Mouse (Mus musculus) T-helper 17 cell (primary cell): ENCODE data around the gene Pde6d.

ENCODE experiments used
- in situ Hi-C, 2 experiments: fragments of 300-600 bp; cut with MboI, MseI; formaldehyde crosslinking; loops; 1 replicate in 1 of 2; 2 replicates in 1 of 2; pipeline ENCODE4 v1.15.1; 2025; ENCODE audit warnings: high pct_unique_total_duplicates in 2 of 2

Pde6d gene

GRCm38 (mm10) chr1:86569292-86569860, 13.1 kb downstream of the Pde6d start:
- in situ Hi-C loops: loop anchor here in 1 of 2 experiments (10.0 kb wide), 1 partner anchor 305 kb away; no protein-coding TSS in a partner anchor

DNA sequence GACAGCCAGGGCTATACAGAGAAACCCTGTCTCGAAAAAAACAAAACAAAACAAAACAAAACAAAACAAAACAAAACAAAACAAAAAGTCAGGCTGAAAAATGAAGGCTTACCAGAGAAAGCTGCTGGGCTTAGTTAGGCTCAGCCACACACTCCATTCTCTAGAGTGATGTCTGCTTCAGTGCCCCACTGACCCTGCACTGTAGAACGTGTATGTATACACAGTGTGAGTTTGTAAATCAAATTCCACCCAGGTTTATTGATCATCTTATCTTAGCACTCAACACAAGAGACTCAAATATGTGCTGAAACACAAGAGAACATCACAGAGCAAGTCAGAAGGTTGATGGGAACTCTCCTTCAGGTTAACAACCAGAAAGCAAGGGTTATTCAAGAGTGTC, 14.0 kb downstream of the Pde6d start:
- in situ Hi-C loops: loop anchor here in 1 of 2 experiments (10.0 kb wide), 1 partner anchor 304 kb away; no protein-coding TSS in a partner anchor

DNA sequence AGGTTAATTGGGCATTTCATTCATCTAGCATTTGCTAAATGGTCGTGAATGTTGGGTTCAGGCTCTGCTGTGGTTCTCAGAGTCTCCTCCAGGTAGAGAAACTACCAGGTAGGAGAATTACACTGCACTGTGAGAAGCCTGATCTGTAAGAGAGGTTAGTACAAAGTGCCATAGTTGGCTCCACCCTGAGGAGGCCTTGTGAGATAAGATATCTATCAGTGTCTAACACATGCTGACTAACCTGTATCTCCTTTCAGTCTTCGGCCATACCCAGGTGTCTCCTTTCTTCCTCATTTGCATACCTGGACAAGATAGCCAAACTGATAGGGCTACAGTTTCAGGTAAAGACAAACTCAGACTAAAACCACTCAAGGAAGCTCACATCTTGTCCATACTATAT, 19.8 kb downstream of the Pde6d start:
- in situ Hi-C loops: loop anchor here in 1 of 2 experiments (10.0 kb wide), 1 partner anchor 298 kb away; no protein-coding TSS in a partner anchor

DNA sequence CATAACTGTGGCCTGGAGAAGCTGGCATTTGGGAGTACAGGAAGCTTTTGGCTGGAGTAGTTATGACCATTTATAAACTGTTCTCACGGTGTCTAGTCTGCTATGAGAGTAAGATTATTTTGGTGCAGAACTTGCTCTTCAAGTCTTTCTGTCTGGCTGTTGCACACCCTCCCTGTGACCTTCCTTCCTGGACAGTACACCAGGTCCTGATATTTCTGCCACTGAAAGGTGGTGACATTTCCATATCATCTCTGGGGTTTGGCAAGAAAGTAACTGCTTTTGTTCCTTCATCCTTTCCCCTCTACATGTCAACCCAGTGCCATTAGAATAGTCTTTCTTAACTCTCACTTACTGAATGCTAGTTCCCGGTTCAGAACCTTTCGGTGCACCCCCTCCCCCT, 23.2 kb downstream of the Pde6d start:
- in situ Hi-C loops: no loop called here

DNA sequence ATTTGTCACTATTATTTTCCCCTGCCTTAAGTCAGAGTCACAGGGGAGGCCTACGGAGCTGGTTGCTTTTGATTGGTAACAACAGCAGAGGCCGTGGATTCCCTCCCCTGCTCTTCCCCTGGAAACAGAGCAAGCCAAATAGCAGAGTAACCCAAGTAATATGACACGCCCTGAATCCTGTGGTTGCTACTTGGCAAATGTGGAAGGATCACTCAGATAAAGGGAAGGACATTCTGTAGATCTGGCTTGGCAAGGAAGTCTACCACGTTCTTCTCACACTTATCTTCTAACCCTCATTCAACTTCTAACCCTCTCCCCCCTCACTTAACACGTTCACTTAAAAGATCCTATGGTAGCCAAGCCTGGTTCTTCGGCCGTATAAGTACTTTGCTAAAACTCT, 24.6 kb downstream of the Pde6d start:
- in situ Hi-C loops: no loop called here

- in situ Hi-C loops: no loop called here
These were observed 26.8 kb downstream of the Pde6d start for GRCm38 (mm10) chr1:86555665-86556064.

GRCm38 (mm10) chr1:86551877-86552276, 30.6 kb downstream of the Pde6d start:
- in situ Hi-C loops: no loop called here

GRCm38 (mm10) chr1:86551299-86551698, 31.1 kb downstream of the Pde6d start:
- in situ Hi-C loops: no loop called here

DNA sequence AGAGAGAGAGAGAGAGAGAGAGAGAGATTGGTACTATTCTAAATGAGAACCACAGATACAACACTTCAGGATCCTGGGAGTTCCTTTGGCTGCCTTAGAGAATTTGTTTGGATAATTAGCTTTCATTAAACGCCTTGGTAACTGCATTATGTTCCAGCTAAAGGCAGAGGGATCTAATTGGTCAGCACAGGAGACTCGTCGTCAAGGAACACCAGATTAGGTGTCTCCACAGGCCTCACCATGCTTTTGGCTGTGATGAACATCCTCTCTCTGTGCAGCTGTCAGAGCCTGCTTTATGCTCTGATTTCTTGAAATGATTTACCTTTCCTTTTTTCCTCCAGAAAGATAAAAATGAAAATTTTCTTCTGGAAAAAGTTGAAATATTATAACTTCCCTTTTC, 35.6 kb downstream of the Pde6d start:
- in situ Hi-C loops: no loop called here

DNA sequence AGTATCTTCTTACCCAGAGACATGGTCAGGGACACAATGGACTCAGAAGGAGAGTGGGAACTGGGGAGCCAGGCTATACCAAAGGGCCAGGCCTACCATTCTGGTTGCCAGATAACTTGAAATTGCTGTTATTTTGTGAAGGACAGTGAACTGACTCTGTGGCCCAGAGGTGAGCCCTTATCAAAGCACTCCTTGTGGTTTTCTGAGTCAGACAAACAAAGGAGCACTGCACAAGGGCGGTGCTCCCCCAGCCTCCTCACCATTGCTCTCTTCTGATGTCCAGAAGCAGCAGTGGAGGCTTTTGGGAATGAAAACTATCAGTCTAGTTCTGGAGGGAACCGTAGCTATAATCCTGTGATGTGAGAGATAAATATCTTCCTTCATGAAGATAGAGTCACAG, 39.8 kb downstream of the Pde6d start:
- in situ Hi-C loops: no loop called here

DNA sequence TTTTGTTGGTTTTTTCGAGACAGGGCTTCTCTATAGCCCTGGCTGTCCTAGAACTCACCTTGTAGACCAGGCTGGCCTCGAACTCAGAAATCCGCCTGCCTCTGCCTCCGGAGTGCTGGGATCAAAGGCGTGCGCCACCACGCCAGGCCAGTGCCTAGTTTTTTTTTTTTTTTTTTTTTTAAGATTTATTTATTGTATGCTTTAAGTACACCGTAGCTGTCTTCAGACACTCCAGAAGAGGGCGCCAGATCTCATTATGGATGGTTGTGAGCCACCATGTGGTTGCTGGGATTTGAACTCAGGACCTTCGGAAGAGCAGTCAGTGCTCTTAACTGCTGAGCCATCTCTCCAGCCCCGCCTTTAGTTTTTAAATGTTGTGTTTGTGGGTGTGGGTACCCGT, 42.8 kb downstream of the Pde6d start:
- in situ Hi-C loops: loop anchor here in 1 of 2 experiments (5.0 kb wide), 1 partner anchor 37 kb away; no protein-coding TSS in a partner anchor

DNA sequence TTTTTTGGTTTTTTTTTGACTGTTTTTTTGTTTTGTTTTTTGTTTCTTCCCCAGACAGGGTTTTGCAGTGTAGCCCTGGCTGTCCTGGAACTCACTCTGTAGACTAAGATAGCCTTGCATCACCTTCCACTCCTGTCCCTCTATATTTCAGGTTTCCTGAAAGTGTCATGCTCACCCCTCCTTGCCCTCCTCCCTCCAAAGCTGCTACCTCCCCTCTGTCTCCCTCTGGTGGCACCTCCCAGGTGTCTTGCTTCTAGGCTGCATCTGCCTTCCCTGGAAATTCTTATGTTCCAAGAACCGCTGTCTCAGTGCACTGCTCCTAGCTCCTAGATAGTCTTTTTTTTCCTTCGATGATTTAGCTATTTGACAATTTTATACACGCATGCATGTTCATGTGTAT, 44.0 kb downstream of the Pde6d start:
- in situ Hi-C loops: loop anchor here in 1 of 2 experiments (5.0 kb wide), 1 partner anchor 36 kb away; no protein-coding TSS in a partner anchor

- in situ Hi-C loops: loop anchor here (5.0 kb wide), 2 partner anchors 49 to 91 kb away; partner anchors contain the start of genes Cops7b (in 2 of the 2) and Pde6d (in 2 of the 2)
These were observed 48.9 kb downstream of the Pde6d start for GRCm38 (mm10) chr1:86533411-86534130.

GRCm38 (mm10) chr1:86532362-86533051, 49.9 kb downstream of the Pde6d start:
- in situ Hi-C loops: loop anchor here (5.0 kb wide), 2 partner anchors 50 to 90 kb away; partner anchors contain the start of genes Cops7b (in 2 of the 2) and Pde6d (in 2 of the 2)

GRCm38 (mm10) chr1:86531547-86532321, 50.7 kb downstream of the Pde6d start:
- in situ Hi-C loops: loop anchor here (5.0 kb wide), 2 partner anchors 51 to 89 kb away; partner anchors contain the start of genes Cops7b (in 2 of the 2) and Pde6d (in 2 of the 2)

- in situ Hi-C loops: loop anchor here (5.0 kb wide), 2 partner anchors 51 to 89 kb away; partner anchors contain the start of genes Cops7b (in 2 of the 2) and Pde6d (in 2 of the 2)
These were observed 51.4 kb downstream of the Pde6d start for GRCm38 (mm10) chr1:86530871-86531546.

DNA sequence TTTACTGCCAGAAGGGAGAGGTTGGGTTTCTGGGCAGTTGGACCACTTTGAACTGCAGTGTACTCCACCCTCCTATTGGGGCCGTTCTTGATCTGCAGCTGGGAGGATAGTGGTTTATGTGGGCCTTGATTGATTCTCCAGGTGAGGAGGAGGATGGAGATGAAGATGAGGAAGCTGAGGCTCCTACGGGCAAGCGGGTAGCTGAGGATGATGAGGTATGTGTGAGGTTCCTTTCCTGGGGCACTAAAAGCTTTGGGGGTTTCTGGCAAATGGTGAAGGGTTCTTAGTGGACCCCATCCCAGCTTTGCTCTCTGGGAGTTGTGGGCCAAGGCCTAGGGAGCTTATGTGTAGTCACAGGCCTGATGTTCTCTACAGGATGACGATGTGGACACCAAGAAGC, 52.8 kb downstream of the Pde6d start:
- in situ Hi-C loops: loop anchor here in 1 of 2 experiments (5.0 kb wide), 1 partner anchor 92 kb away; no protein-coding TSS in a partner anchor

DNA sequence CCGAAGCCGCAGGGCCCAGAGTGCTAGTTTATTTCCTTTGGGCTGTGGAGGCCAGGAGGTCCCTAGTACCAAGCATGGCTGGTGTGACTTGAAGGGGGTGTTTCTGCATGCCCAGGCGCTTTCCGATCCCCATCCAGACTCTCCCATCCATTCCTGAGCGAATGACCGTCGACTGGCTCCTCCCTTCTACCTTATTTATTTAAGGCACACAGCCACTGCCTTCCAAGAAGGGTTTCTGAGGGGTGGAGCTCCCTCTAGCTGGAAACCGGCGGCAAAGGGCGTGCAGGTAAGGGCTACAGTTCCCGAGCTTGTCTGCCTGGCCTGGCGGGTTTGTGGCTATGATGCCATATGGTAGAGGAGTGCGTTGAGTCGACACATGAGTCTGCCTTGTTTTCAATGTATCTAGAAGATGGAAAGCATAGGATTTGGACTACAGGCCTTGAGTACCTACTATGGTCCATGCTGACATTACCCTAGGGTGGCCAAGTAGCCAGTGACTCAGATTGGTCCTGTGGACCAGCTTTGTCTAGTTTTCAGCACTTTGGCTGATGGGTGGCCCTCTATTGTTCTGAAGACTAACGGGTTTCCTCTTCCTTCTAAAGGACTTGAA, 53.8 kb downstream of the Pde6d start:
- in situ Hi-C loops: loop anchor here in 1 of 2 experiments (5.0 kb wide), 1 partner anchor 91 kb away; no protein-coding TSS in a partner anchor

DNA sequence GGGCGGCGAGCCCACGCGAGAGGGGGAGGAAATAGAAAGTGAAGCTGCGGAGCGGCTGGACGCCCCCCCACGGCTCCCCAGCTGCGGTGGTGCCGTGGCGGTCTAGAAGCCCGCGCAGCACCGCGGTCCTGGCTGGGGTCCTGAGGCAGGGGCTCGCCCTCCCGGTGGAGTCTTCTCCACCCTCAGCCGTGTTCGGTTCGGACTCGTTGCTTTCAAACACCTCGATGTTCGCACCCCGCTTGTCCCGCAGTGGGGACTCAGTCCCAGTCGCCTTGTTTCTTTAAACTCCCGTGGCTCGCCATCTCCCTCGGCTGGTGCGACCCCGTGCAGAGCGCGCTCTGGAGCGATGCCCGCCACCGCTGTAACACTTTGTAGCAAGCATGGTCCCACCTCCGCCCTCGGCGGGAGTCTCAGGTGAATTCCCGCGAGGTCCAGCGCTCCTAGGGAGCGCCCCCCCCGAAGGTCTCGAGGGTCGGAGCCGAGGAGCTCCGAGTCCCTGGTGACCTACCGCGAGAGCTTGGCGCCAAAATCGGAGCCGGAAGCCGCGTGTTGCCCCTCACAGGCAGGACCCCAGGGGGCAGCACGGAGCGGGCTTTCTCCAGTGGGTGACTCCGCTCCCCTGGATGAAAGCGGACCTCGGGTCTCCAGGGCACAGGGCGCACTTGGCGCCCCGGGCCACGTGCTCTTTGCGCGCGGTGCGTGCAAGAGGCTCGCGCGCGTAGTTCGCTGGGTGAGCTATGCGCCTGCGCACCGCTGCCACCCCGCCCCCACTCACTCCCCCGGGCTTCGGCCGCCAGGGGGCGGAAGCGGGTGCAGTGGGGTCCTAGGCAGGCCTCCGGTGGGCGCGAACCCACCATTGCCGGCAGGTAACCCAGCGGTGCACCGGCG, 54.6 kb downstream of the Pde6d start:
- in situ Hi-C loops: loop anchor here in 1 of 2 experiments (5.0 kb wide), 1 partner anchor 91 kb away; no protein-coding TSS in a partner anchor
